Mouse (Mus musculus) bone marrow macrophage, adult 2 months (primary cell): ENCODE results near the gene Trit1.

ENCODE experiments used
- CTCF ChIP-seq: IDR thresholded peaks from 2 replicates; pipeline ENCODE4 v1.5.1; 2012; ENCODE audit warnings: low read depth, mild to moderate bottlenecking, low read length, moderate library complexity
- POLR2A ChIP-seq: IDR thresholded peaks from 2 replicates; pipeline ENCODE4 v1.6.1; 2012; ENCODE audit warnings: mild to moderate bottlenecking, low read depth, low read length, borderline replicate concordance

GRCm38 (mm10) chr4:123026597-123026996 lies 10.2 kb downstream of the Trit1 start:
- no peak for TF ChIP-seq CTCF
- no peak for TF ChIP-seq POLR2A
